Mouse (Mus musculus): ENCODE results near the gene Inhba.

- no peak for TF ChIP-seq GATA1 (IDR thresholded peaks at IDR 0.05; ENCODE audit: low read length)
- no peak for TF ChIP-seq TAL1 (IDR thresholded peaks at IDR 0.05; ENCODE audit: low read length)
Measured at GRCm38 (mm10) chr13:16030557-16031057, 19.0 kb downstream of the Inhba start.

All from erythroblast, embryonic 14.5 days (primary cell).